Mouse (Mus musculus) midbrain, embryonic 15.5 days (tissue): ENCODE data around the gene Akap9. TPM values are rescaled to one million over a fixed set of nuclear protein-coding genes. Genes with fewer than 3 reads are reported as not detected.

Source experiments
- ATAC-seq: fragments of 200-750 bp; cut with Nextera tagmentation; replicated peaks from 2 replicates; pipeline ENCODE4 v1.8.0; 2017; ENCODE audit warnings: moderate TSS enrichment
- H3K27ac ChIP-seq: fragments of 300-500 bp; sonication (generic); 2 replicates; pipeline ENCODE4 v1.5.1; 2015; ENCODE audit warnings: mild to moderate bottlenecking, inconsistent platforms
- H3K27me3 ChIP-seq: fragments of 300-500 bp; sonication (generic); replicated peaks from 2 replicates; pipeline ENCODE4 v1.6.1; 2015; ENCODE audit warnings: inconsistent platforms
- H3K36me3 ChIP-seq: fragments of 300-500 bp; sonication (generic); replicated peaks from 2 replicates; pipeline ENCODE4 v1.6.1; 2015; ENCODE audit warnings: inconsistent platforms
- H3K4me1 ChIP-seq: fragments of 300-500 bp; sonication (generic); 2 replicates; pipeline ENCODE4 v1.6.1; 2015; ENCODE audit warnings: inconsistent platforms
- H3K4me2 ChIP-seq: fragments of 300-500 bp; sonication (generic); 2 replicates; pipeline ENCODE4 v1.6.1; 2015; ENCODE audit warnings: inconsistent platforms, mild to moderate bottlenecking, moderate library complexity
- H3K4me3 ChIP-seq: fragments of 300-500 bp; sonication (generic); 2 replicates; pipeline ENCODE4 v1.5.1; 2015; ENCODE audit warnings: mild to moderate bottlenecking, inconsistent platforms
- H3K9ac ChIP-seq: fragments of 300-500 bp; sonication (generic); 2 replicates; pipeline ENCODE4 v1.6.1; 2015; ENCODE audit warnings: mild to moderate bottlenecking, inconsistent platforms
- H3K9me3 ChIP-seq: fragments of 300-500 bp; sonication (generic); 2 replicates; pipeline ENCODE4 v1.6.1; 2016; ENCODE audit warnings: inconsistent platforms
- WGBS: fragments of 180-500 bp; shearing (Covaris S2); methylation state at CpG from one replicate; pipeline ENCODE4 v1.1.7; 2015; ENCODE audit warnings: mixed read lengths; 5-methylcytosine and 5-hydroxymethylcytosine counted together
- polyA plus RNA-seq: library from polyadenylated mRNA; unstranded; fragments of >200 nt; fragmentation: Nextera tagmentation; extraction: Ambion mirVana; gene quantifications from 2 replicates; pipeline ENCODE4 v1.2.1, GENCODE M21; 2015

Akap9 gene
- polyA plus RNA-seq, 1 experiment from 2014 or later, result 434 TPM

DNA sequence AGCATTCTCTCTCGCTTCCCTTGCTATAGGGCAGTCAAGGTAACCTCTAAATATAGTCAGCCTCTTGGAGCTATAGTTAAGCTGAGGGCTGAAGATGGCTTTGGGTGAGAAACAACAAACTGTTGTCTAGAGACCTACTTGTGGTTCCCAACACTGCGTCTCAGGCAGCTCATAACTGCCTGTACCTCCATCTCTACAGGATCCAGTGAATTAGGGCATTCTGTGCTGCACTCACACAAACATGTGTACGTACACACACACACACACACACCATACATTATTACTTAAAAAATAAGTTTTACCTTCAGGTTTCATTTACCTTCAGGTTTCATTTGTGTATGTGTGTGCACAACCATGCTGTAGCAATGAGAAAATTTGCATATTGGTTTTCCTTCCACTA is 151.2 kb downstream of the Akap9 start:
- 89% methylated on average over 3 of the region's 3 CpGs for WGBS
- H3K9me3 ChIP-seq, result no peaks in the 10 kb centered on the region
- no peak overlapping the region for H3K27ac ChIP-seq
- H3K36me3 ChIP-seq, result peaks cover 57% of the 10 kb centered on the region
- no peak overlapping the region for H3K9ac ChIP-seq
- no peak overlapping the region for H3K4me2 ChIP-seq
- no peak overlapping the region for H3K4me3 ChIP-seq
- no peaks in the 10 kb centered on the region for H3K27me3 ChIP-seq
- H3K4me1 ChIP-seq, result no peaks in the 10 kb centered on the region
- ATAC-seq, result peak; percentile 56; the same call in 1 of the 2 replicates

DNA sequence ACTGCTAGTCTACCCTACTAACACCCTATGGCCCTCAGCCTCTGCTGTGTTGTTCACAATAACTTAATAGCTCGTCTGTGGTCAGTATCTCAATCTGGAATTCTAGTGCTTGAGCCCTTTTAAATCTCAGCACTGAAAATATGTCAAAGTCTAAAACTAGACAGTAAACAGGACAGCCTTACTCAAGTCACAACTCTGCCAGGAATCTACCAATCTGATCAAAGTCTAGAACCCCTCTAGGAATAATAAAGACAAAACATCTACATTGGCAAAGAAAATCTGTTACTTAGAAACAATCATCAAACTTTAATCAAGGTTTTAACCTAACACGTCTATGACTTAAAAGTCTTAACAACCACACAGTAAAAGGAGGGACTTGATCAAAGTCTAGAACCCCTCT is 153.0 kb downstream of the Akap9 start:
- WGBS, result 83% methylated on average over 2 of the region's 2 CpGs
- Histone ChIP-seq H3K4me1 (no peaks in the 10 kb centered on the region), H3K27ac (no peak overlapping the region), H3K9me3 (no peaks in the 10 kb centered on the region), H3K4me3 (no peak overlapping the region), H3K9ac (no peak overlapping the region), H3K27me3 (no peaks in the 10 kb centered on the region), H3K4me2 (no peak overlapping the region), H3K36me3 (peaks cover 66% of the 10 kb centered on the region)
- no peak for ATAC-seq

DNA sequence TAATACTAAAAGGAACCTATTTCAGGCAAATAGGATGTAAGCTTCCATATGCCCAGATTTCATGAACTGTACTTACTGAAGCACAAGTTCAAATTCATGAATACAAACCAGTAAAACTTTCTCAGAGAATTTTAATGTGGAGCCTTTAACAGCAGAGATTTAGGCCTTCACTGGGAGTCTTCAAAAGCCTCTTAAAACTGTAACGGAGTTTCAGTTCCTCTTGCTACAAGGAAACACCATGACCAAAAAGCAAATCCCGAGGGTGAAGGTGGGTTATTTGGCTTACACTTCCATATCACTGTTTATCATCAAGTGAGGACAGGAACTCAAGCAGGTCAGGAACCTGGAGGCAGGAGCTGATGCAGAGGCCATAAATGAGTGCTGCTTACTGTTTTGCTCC is 153.7 kb downstream of the Akap9 start:
- Histone ChIP-seq H3K4me2 (no peak overlapping the region), H3K4me1 (no peaks in the 10 kb centered on the region), H3K4me3 (no peak overlapping the region), H3K9ac (no peak overlapping the region), H3K27ac (no peak overlapping the region), H3K36me3 (peaks cover 72% of the 10 kb centered on the region), H3K27me3 (no peaks in the 10 kb centered on the region), H3K9me3 (no peaks in the 10 kb centered on the region)
- WGBS, result 89% methylated on average over 2 of the region's 2 CpGs
- no peak for ATAC-seq

DNA sequence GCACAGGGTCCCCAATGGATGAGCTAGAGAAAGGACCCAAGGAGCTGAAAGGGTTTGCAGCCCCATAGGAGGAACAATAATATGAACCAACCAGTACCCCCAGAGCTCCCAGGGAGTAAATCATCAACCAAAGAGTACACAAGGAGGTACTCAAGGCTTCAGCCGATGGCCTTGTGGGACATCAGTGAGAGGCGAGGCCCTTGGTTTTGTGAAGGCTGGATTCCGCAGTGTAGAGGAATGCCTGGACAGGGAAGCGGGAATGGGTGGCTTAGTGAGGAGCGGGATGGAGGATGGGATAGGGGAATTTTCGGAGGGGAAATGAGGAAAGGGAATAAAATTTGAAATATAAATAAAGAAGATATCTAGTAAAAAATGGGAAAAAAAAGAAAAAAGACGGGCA is 157.1 kb downstream of the Akap9 start:
- H3K9ac ChIP-seq, result no peak overlapping the region
- ATAC-seq, result no peak
- 97% methylated on average over 7 of the region's 7 CpGs for WGBS

DNA sequence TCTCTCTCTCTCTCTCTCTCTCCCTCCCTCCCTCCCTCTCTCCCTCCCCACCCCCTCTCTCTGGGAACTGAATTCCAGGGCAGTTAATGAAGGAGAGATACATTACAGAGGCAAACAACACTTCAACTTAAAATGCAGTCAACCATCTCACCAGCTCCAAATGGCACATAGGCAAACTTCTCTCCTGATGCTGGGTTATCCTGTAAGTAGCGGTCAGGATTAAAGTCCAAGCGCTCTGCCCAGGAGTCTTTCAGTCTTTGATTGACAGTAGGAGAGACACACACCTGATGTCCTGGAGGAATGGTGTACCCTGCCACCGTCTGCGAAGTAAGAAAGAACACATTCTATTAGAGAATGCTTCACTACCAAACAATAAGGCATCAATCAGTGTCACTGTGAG is 158.5 kb downstream of the Akap9 start:
- no peaks in the 10 kb centered on the region for H3K9me3 ChIP-seq
- no peak for ATAC-seq
- H3K27ac ChIP-seq, result no peak overlapping the region
- no peak overlapping the region for H3K4me3 ChIP-seq
- H3K4me2 ChIP-seq, result no peak overlapping the region
- no peaks in the 10 kb centered on the region for H3K4me1 ChIP-seq
- WGBS, result 85% methylated on average over 4 of the region's 4 CpGs
- peaks cover 61% of the 10 kb centered on the region for H3K36me3 ChIP-seq
- H3K9ac ChIP-seq, result no peak overlapping the region
- H3K27me3 ChIP-seq, result no peaks in the 10 kb centered on the region

More for the DNA sequence above, 157.1 kb downstream of the Akap9 start:
- H3K4me1 ChIP-seq, result no peaks in the 10 kb centered on the region
- no peak overlapping the region for H3K27ac ChIP-seq
- no peaks in the 10 kb centered on the region for H3K27me3 ChIP-seq
- H3K36me3 ChIP-seq, result peaks cover 65% of the 10 kb centered on the region
- no peak overlapping the region for H3K4me3 ChIP-seq
- no peaks in the 10 kb centered on the region for H3K9me3 ChIP-seq
- no peak overlapping the region for H3K4me2 ChIP-seq

DNA sequence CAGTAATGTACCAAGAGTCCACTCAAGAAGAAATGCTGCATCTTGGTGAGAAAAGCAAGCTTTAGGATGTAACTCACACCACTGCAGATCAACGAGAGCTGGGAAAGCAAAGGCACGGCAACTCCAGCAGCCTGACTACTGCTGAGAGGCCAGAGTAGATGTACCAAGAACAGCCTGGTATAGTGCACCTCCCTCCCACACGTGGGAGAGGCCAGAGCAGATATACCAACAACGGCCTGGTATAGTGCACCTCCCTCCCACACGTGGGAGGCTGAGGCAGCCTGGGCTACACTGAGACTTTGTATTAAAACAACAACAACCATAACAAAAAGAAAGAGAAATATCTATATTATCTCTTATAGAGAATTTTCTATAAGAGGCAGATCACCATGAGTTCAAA is 160.3 kb downstream of the Akap9 start:
- Histone ChIP-seq H3K4me2 (no peak overlapping the region), H3K36me3 (peaks cover 62% of the 10 kb centered on the region), H3K9me3 (no peaks in the 10 kb centered on the region), H3K27ac (no peak overlapping the region), H3K9ac (no peak overlapping the region), H3K4me1 (no peaks in the 10 kb centered on the region), H3K27me3 (no peaks in the 10 kb centered on the region), H3K4me3 (no peak overlapping the region)
- 92% methylated on average over 5 of the region's 5 CpGs for WGBS
- no peak for ATAC-seq

DNA sequence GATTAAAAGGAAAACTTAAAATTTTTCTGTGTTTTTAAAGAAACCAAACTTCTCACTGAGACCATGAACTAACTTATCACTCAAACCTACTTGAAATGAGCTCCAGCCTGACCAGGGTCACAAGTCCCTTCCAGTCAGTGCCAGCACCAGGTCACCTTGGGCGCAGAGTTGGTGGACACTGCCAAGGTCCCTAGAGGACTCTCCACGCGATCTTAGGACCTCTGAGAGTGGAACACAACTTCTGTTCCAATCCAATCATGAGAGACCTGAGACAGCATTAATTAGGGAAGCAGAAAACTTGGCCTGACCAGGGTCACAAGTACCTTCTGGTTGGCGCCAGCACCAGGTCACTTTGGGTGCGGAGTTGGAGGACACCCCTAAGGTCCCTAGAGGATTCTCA is 166.6 kb downstream of the Akap9 start:
- Histone ChIP-seq H3K4me2 (no peak overlapping the region), H3K9ac (no peak overlapping the region), H3K27ac (no peak overlapping the region), H3K4me3 (no peak overlapping the region), H3K9me3 (no peaks in the 10 kb centered on the region), H3K27me3 (no peaks in the 10 kb centered on the region), H3K36me3 (peaks cover 48% of the 10 kb centered on the region), H3K4me1 (peaks cover under 1% of the 10 kb centered on the region; the same call in 1 of the 2 replicates)
- 97% methylated on average over 5 of the region's 5 CpGs for WGBS
- no peak for ATAC-seq

DNA sequence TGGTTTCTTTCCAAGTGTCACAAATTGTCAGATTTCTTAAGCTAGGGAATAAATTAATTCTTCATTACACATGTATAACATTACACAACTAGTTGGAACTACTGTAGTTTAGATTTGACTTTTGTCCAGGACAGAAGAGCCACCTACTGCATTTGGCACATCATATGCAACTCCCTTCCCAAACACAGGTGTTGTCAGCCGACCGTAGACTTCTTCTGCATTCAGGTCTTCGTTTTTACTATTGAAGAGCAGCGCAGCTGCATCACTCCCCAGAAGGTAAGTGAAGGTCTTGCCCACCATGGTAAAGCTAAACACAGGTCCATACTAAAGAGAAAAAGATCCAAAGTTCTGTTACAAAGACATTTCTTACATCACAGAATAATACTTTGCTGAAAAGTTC is 173.2 kb downstream of the Akap9 start:
- Histone ChIP-seq H3K4me3 (no peak overlapping the region), H3K4me1 (peaks cover 40% of the 10 kb centered on the region), H3K27ac (no peak overlapping the region), H3K27me3 (no peaks in the 10 kb centered on the region), H3K9me3 (no peaks in the 10 kb centered on the region), H3K9ac (no peak overlapping the region), H3K4me2 (no peak overlapping the region), H3K36me3 (peaks cover 29% of the 10 kb centered on the region)
- 95% methylated on average over 4 of the region's 4 CpGs for WGBS
- no peak for ATAC-seq

DNA sequence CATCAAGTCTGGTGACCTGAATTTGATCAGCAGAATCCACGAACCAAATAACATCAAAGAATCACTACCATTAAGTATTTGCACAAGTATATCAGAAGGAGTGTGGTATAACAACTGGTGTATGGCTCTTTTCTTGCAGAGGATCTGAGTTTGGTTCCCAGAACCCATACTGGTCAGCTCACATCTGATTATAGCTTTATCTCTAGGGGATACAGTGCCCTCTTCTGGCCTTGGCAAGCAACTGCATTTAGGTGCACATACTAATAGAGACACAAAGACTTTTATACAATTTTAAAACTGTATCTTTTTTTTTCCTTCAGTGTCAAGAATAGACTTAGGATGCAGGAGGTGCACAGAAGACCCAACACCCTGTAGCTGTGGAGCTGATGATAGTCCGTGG is 173.9 kb downstream of the Akap9 start:
- peaks cover 40% of the 10 kb centered on the region for H3K4me1 ChIP-seq
- 95% methylated on average over 2 of the region's 2 CpGs for WGBS
- H3K4me3 ChIP-seq, result no peak overlapping the region; the same call in 1 of the 2 replicates
- H3K27ac ChIP-seq, result no peak overlapping the region
- no peaks in the 10 kb centered on the region for H3K9me3 ChIP-seq
- H3K9ac ChIP-seq, result no peak overlapping the region
- no peak for ATAC-seq
- H3K4me2 ChIP-seq, result 0 out of 2 replicates have a peak overlapping the region, but pooled peaks have one; percentile 63
- no peaks in the 10 kb centered on the region for H3K27me3 ChIP-seq
- peaks cover 29% of the 10 kb centered on the region for H3K36me3 ChIP-seq

DNA sequence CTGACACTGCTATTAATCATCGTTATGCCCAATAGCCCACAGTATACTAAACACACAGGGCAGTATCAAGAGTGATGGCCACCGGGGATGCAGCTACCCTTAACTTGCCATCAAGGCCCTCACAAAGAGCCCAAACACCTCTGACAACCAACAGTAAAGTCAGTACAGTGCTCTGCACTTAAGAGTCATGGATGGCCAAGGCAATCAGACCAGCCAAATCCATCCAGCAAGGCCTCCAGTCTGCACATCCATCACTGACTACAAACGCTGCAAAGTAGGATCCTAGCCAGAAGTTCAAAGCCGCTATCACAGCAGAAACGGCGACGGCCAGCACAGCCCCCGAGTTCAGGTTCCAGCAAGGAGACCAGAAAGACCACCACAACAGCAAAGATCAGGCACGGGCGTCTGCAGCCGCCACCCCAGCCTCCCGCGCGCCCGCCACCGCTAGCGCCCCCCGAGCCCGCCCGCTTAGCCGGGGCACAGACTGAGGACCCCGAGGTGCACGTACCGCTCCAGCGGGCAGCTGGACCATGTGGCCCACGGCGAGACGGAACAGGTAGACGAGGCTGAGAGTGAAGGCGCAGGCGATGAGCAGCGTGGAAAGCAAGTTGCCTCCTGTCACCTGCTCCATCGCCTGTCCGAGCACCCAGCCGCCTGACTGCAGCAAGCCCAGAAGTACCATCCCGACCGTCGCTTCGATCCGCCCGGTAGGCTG is 175.9 kb downstream of the Akap9 start:
- peak overlapping the region; percentile 99 for H3K27ac ChIP-seq
- H3K4me3 ChIP-seq, result peak overlapping the region; percentile 77
- H3K9me3 ChIP-seq, result no peaks in the 10 kb centered on the region
- H3K4me2 ChIP-seq, result peak overlapping the region; percentile 63
- peak overlapping the region; percentile 81 for H3K9ac ChIP-seq
- peak; percentile 73 for ATAC-seq
- H3K4me1 ChIP-seq, result peaks cover 40% of the 10 kb centered on the region
- 1% methylated on average over 41 of the region's 41 CpGs for WGBS
- H3K36me3 ChIP-seq, result peaks cover 26% of the 10 kb centered on the region
- no peaks in the 10 kb centered on the region for H3K27me3 ChIP-seq

DNA sequence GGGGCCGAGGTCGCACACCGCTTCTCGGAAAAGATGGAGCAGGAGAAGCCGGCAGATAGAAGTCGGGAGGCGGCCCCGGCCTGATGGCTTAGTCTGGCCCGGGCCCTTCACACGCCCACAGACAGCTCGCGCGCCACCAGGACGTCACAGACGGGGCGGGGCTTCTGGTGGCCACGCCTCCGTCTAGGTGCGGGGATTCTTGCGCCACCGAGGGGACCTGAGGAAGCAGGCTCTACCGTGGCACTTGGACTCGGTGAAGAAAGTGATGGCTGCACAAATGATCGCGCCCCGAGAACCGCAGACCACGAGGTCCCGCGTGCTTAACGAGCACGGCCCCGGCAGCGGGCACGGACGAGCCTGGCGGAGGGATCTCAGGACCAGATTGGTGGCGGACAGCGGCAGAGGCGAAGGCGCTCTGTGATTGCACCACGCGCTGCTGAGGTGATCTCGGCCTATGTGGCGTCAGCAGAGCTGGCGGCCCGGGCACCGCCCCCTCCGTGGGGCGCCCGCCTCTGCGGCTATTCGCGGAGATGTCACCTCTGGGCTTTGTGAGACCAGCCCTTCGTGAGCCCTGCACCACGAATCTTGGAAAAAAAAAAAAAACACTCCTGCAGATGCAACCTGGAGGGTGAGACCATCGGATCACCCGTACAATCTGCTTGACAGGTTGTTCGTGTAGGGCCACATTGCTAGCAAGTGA is 176.6 kb downstream of the Akap9 start, which contains the start of gene Cyp51:
TSS of gene Cyp51 (minus strand) at position 406 of the 700 bp plus-strand sequence.
- peaks cover 19% of the 10 kb centered on the region for H3K36me3 ChIP-seq
- WGBS, result under 1% methylated on average over 59 of the region's 59 CpGs
- no peaks in the 10 kb centered on the region for H3K27me3 ChIP-seq
- H3K9ac ChIP-seq, result peak within 1 kb of the TSS; percentile 81
- H3K4me1 ChIP-seq, result peaks cover 39% of the 10 kb centered on the region
- peak; percentile 98 for ATAC-seq
- peak within 1 kb of the TSS; percentile 63 for H3K4me2 ChIP-seq
- H3K4me3 ChIP-seq, result peak within 1 kb of the TSS; percentile 77
- H3K27ac ChIP-seq, result peak within 1 kb of the TSS; percentile 99
- H3K9me3 ChIP-seq, result no peaks in the 10 kb centered on the region

DNA sequence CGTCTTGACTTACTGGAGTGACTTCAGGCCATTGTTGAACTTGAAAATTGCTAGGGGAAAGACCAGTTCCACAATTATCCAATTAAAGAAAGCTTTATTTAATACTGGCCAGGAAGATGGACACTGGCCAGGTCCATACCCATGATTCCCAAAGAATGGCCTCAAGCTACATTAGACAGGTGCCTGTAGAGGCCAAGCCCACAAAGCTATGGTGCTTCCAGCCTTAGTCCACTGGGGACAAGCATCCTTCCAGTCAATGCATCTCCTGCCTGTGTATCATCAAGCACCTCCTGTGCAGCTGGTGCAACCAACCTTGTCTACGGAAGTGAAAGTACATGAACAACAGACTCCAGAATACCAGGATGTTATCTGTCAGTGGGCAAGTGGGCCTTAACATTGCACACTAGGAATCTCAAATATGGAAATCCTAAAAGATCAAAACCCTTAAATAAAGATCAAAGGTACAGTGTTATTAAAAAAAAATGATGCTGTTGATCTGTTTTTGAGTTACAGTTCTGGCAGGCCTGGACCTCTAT is 177.9 kb downstream of the Akap9 start:
- Histone ChIP-seq H3K27ac (peak overlapping the region; percentile 99), H3K9ac (no peak overlapping the region), H3K36me3 (peaks cover 11% of the 10 kb centered on the region; the same call in 1 of the 2 replicates), H3K9me3 (no peaks in the 10 kb centered on the region), H3K4me1 (peaks cover 30% of the 10 kb centered on the region), H3K4me2 (no peak overlapping the region), H3K4me3 (no peak overlapping the region), H3K27me3 (no peaks in the 10 kb centered on the region)
- no peak for ATAC-seq
- WGBS, result 88% methylated on average over 2 of the region's 2 CpGs
